Mouse (Mus musculus) bone marrow macrophage, adult 2 months (primary cell): ENCODE measurements at regions not wholly inside any gene's neighbourhood (a gene's known extent, or its start where the extent isn't known, plus 50 kb on each side); places are given as distances from the start of the nearest gene placed in this dataset.

Source experiments
- CTCF ChIP-seq: IDR thresholded peaks from 2 replicates; pipeline ENCODE4 v1.5.1; 2012; ENCODE audit warnings: low read depth, mild to moderate bottlenecking, low read length, moderate library complexity
- POLR2A ChIP-seq: IDR thresholded peaks from 2 replicates; pipeline ENCODE4 v1.6.1; 2012; ENCODE audit warnings: mild to moderate bottlenecking, low read depth, low read length, borderline replicate concordance

- TF ChIP-seq CTCF, result no peak
- TF ChIP-seq POLR2A, result no peak
Observed at GRCm38 (mm10) chr3:53324386-53324785, 138.7 kb downstream of the Nhlrc3 start.
